Comparison of ENCODE assay signal across 9 mouse cellular contexts in genomic region chr19:43662176-43662967, GRCm38 (mm10). TPM values are rescaled to one million over a fixed set of nuclear protein-coding genes. Genes with fewer than 3 reads are reported as not detected.
DNase-seq lines count a peak whose midpoint lies in the region; ATAC-seq and TF ChIP-seq lines count a peak whose summit lies in the region.
"Had no signal": no experiment of that assay in that cellular context is flagged by ENCODE, and none has a peak within 500 bp of the region (broad histone marks: within the 10 kb centered on the region; RNA-seq: fewer than 3 reads in every experiment).

No protein-coding gene starts in this region.

- no peak overlapping the region for H3K27ac ChIP-seq in layer of hippocampus, adult 2 months
- H3K27ac ChIP-seq in intestine, embryonic 14.5 days (ENCODE audit: low read depth), result peak overlapping the region; percentile 54; the same call in 1 of the 2 replicates
- H3K27ac ChIP-seq: liver, embryonic 15.5 days had no signal

- no peak overlapping the region for H3K4me3 ChIP-seq in layer of hippocampus, adult 2 months
- no peak overlapping the region for H3K4me3 ChIP-seq in intestine, embryonic 14.5 days (ENCODE audit: low read depth, low read length)
- H3K4me3 ChIP-seq: liver, embryonic 15.5 days had no signal

- H3K4me1 ChIP-seq in intestine, embryonic 14.5 days (replicated peaks; ENCODE audit: control insufficient read depth, insufficient read depth, low read length), result peaks cover 9% of the 10 kb centered on the region; the same call in 1 of the 2 replicates

- peaks cover 27% of the 10 kb centered on the region for H3K36me3 ChIP-seq in intestine, embryonic 14.5 days (ENCODE audit: control insufficient read depth, insufficient read depth, low read length)

- H3K9ac ChIP-seq in intestine, embryonic 14.5 days (ENCODE audit: low read length), result no peak overlapping the region
- H3K9ac ChIP-seq: liver, embryonic 15.5 days had no signal

- H3K27me3 ChIP-seq in intestine, embryonic 14.5 days (replicated peaks; ENCODE audit: control insufficient read depth, insufficient read depth, low read length), result no peaks in the 10 kb centered on the region
- H3K27me3 ChIP-seq: liver, embryonic 15.5 days had no signal

- peak; percentile 47 for TF ChIP-seq CTCF in layer of hippocampus, adult 2 months (conservative IDR thresholded peaks at IDR 0.05)

- DNase-seq in layer of hippocampus, adult 2 months (ENCODE audit: low spot score in 2 of 2), result no peak
- no peak for DNase-seq in layer of hippocampus, adult 9-10 months (ENCODE audit: low spot score)
- peak; percentile 58 for DNase-seq in embryo, embryonic 9.5 days (ENCODE audit: extremely low spot score)
- DNase-seq in intestine, embryonic 14.5 days (ENCODE audit: low spot score), result no peak
- DNase-seq in lung, postnatal 4 days, result peak; percentile 32 to 40
- DNase-seq in layer of hippocampus, postnatal 25 days (ENCODE audit: extremely low spot score in 1 of 2, low spot score in 1 of 2), result no peak
- no peak for DNase-seq in adrenal gland, postnatal 25 days
- DNase-seq in cerebellum, adult 11 months, result no peak

- H3K9me3 ChIP-seq in intestine, embryonic 14.5 days (ENCODE audit: control insufficient read depth, low read length), result no peaks in the 10 kb centered on the region
- H3K9me3 ChIP-seq: liver, embryonic 15.5 days had no signal

- ATAC-seq in intestine, embryonic 14.5 days (replicated peaks; ENCODE audit: low FRiP score, low TSS enrichment, low read depth), result no peak

- H3K4me2 ChIP-seq in intestine, embryonic 14.5 days (ENCODE audit: low read length), result no peak overlapping the region
- H3K4me2 ChIP-seq: liver, embryonic 15.5 days had no signal

- WGBS in intestine, embryonic 14.5 days, result 32% methylated on average over 19 of the region's 19 CpGs

RNA-seq across cellular contexts. Expression of gene Slc25a28, which starts 12.3 kb away (rescaled TPM):
- total RNA-seq in layer of hippocampus, adult 2 months (2021), result 10 to 100 TPM; 44.3 to 45.2 TPM
- polyA plus RNA-seq in intestine, embryonic 14.5 days (2014; fragmentation: Nextera tagmentation; extraction: Ambion mirVana), result 18.6 and 21.4 TPM in 2 replicates
- total RNA-seq in layer of hippocampus, postnatal 25 days (2021), result 10 to 100 TPM; 38.4 to 44.5 TPM
- total RNA-seq in adrenal gland, postnatal 25 days (2021), result 78.7 and 96.2 TPM in 2 replicates

RNA-seq across cellular contexts. Expression of gene Entpd7, which starts 27.1 kb away (rescaled TPM):
- 10 to 100 TPM; 19.1 to 20.2 TPM for total RNA-seq in layer of hippocampus, adult 2 months (2021)
- polyA plus RNA-seq in intestine, embryonic 14.5 days (2014; fragmentation: Nextera tagmentation; extraction: Ambion mirVana), result 15.5 and 16.5 TPM in 2 replicates
- 10 to 100 TPM; 18.3 to 21.5 TPM for total RNA-seq in layer of hippocampus, postnatal 25 days (2021)
- total RNA-seq in adrenal gland, postnatal 25 days (2021), result 21.6 and 22.9 TPM in 2 replicates

RNA-seq across cellular contexts. Expression of gene Nkx2-3, which starts 50.2 kb away (rescaled TPM):
- not detected for total RNA-seq in layer of hippocampus, adult 2 months (2021)
- polyA plus RNA-seq in intestine, embryonic 14.5 days (2014; fragmentation: Nextera tagmentation; extraction: Ambion mirVana), result 82.3 and 83.9 TPM in 2 replicates
- not detected for total RNA-seq in layer of hippocampus, postnatal 25 days (2021)
- total RNA-seq in adrenal gland, postnatal 25 days (2021), result not detected in 2 replicates

Comparison
In these comparisons a context has a peak if more than half of its experiments do, and no peak if none do; other contexts are left out.
1. DNase-seq: peak in embryo, embryonic 9.5 days (single experiment) and lung, postnatal 4 days (2 of 2); none in layer of hippocampus, adult 2 months (0 of 2), layer of hippocampus, adult 9-10 months (single experiment), intestine, embryonic 14.5 days (single experiment), layer of hippocampus, postnatal 25 days (0 of 2), adrenal gland, postnatal 25 days (single experiment) and cerebellum, adult 11 months (single experiment).